Mouse (Mus musculus) inflammation-experienced regulatory T-cells, adult 16 weeks (primary cell): ENCODE results near the gene Rbm25. TPM values are rescaled to one million over a fixed set of nuclear protein-coding genes. Genes with fewer than 3 reads are reported as not detected.

ENCODE experiments used
- polyA plus RNA-seq: library from polyadenylated mRNA; unstranded; fragments of 100-300 nt; shearing (Covaris generic); gene quantifications from one replicate; pipeline ENCODE4 v1.2.1, GENCODE M21; 2017

Gene Rbm25
- 410 TPM for polyA plus RNA-seq

DNA sequence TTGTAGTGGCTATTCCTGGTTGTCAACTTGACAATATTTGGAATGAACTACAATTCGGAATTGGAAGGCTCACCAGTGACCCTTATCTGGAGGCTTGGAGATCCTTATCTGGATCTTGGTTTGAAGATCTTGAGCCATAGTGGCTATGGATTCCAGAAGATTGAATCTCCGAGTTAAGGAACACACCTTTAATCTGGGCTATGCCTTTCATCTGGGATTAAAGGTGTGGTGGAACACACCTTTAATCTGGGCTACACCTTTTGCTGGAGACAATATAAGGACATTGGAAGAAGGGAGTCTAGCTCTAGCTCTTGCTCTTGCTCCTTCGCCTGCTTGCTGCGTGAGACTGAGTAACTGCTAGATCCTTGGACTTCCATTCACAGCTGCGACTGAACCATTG is at the start of gene Rbm25:
TSS of gene Rbm25 (plus strand) at position 301 of the 400 bp plus-strand sequence.

DNA sequence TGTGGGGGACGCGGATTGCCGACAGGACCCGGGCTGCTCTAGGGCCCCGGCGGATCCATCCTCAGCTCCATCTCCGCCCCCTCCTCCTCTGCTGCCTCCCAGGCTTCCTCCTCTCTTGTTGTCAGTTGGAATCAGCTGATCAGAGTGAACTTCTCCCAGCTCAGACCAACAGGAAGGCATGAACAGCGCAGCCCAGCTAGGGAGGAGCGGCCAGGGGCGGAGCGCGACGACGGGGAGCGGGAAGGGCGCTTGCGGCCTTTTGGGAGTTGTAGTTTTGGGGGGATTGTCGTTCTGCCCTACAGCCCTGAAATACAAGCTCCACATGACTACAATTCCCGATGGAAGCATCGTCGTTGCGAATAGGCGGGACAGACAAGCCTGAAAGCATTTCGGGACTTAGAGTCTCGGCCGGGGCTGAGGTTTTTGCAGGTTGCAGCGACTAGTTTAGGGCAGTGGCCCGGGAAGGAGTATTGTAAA is 34.0 kb upstream of the Rbm25 start, which contains the start of gene Zfyve1:
TSS of gene Zfyve1 (minus strand) at position 198 of the 477 bp plus-strand sequence.

DNA sequence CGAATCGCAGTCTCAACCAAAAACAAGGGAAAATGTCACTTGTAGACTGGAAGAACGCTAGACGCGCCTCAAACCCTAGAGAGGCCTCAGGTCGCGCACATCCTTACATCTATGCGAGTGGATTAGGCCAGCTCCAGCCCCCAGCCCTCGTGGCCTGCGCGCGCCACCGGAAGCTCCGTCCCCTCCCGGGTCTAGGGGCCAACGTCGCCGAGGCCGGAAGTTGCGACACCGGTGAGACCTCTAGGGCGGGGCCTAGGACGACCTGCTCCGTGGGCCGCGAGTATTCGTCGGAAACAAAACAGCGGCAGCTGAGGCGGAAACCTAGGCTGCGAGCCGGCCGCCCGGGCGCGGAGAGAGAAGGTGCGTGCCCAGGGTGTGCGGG is 56.9 kb downstream of the Rbm25 start, which contains the start of gene Psen1:
TSS of gene Psen1 (plus strand) at position 219 of the 382 bp plus-strand sequence.

Other genes with a start within 250 kb of the Rbm25 start
- 0.41 TPM for gene Dpf3, start 143.5 kb upstream of the Rbm25 start, polyA plus RNA-seq
- 24.6 TPM for gene Dcaf4, start 110.8 kb upstream of the Rbm25 start, polyA plus RNA-seq
- gene Zfyve1, start 34.0 kb upstream of the Rbm25 start, polyA plus RNA-seq, result 12.3 TPM
- gene Psen1, start 56.9 kb downstream of the Rbm25 start, polyA plus RNA-seq, result 139 TPM
- 0.24 TPM for gene Papln, start 132.4 kb downstream of the Rbm25 start, polyA plus RNA-seq